ENCODE assay signal across 27 mouse cellular contexts in genomic region chr9:60226679-60227078, GRCm38 (mm10).
DNase-seq lines count a peak whose midpoint lies in the region; ATAC-seq and TF ChIP-seq lines count a peak whose summit lies in the region.
"Had no signal": no experiment of that assay in that cellular context is flagged by ENCODE, and none has a peak within 500 bp of the region (broad histone marks: within the 10 kb centered on the region; RNA-seq: fewer than 3 reads in every experiment).

No protein-coding gene starts in this region.

- no peaks in the 10 kb centered on the region for H3K36me3 ChIP-seq in liver, embryonic 11.5 days (ENCODE audit: control insufficient read depth, insufficient read depth, low read length)
- H3K36me3 ChIP-seq: G1E; heart, embryonic 15.5 days; hindbrain, embryonic 15.5 days; limb, embryonic 12.5 days; liver, embryonic 13.5 days; midbrain, embryonic 12.5 days had no signal

- TF ChIP-seq CTCF in cortical plate, adult 2 months (IDR thresholded peaks at IDR 0.05; ENCODE audit: extremely low read depth, insufficient read depth, low read length) = no peak
- no peak for TF ChIP-seq CTCF in layer of hippocampus, adult 2 months (conservative IDR thresholded peaks at IDR 0.05)

- no peaks in the 10 kb centered on the region for H3K4me1 ChIP-seq in cortical plate, adult 2 months (ENCODE audit: control insufficient read depth, insufficient read depth, low read length)
- H3K4me1 ChIP-seq in liver, embryonic 11.5 days (replicated peaks; ENCODE audit: control insufficient read depth, insufficient read depth, low read length) = no peaks in the 10 kb centered on the region
- H3K4me1 ChIP-seq: heart, embryonic 15.5 days; liver, embryonic 13.5 days had no signal

- no peak for ATAC-seq in liver, embryonic 11.5 days (replicated peaks; ENCODE audit: low FRiP score)
- ATAC-seq: forebrain, embryonic 13.5 days; intestine, embryonic 16.5 days; Patski had no signal

- 0 out of 2 replicates have a peak overlapping the region, but pooled peaks have one; percentile 31 for H3K27ac ChIP-seq in cortical plate, adult 2 months (ENCODE audit: insufficient read depth, low read length)
- peak overlapping the region; percentile 66 for H3K27ac ChIP-seq in layer of hippocampus, adult 2 months
- no peak overlapping the region for H3K27ac ChIP-seq in liver, embryonic 11.5 days (ENCODE audit: low read depth, low read length)
- H3K27ac ChIP-seq: heart, embryonic 15.5 days; hindbrain, embryonic 15.5 days; limb, embryonic 12.5 days; liver, embryonic 13.5 days had no signal

- no peaks in the 10 kb centered on the region for H3K9me3 ChIP-seq in liver, embryonic 11.5 days (ENCODE audit: control insufficient read depth, low read length)
- H3K9me3 ChIP-seq: forebrain, embryonic 13.5 days; G1E; heart, embryonic 15.5 days; hindbrain, embryonic 15.5 days; limb, embryonic 12.5 days; liver, embryonic 13.5 days; midbrain, embryonic 12.5 days had no signal

- no peaks in the 10 kb centered on the region for H3K27me3 ChIP-seq in liver, embryonic 11.5 days (replicated peaks; ENCODE audit: control insufficient read depth, insufficient read depth, low read length)
- H3K27me3 ChIP-seq: CH12.LX; forebrain, embryonic 13.5 days; heart, embryonic 15.5 days; hindbrain, embryonic 15.5 days; limb, embryonic 12.5 days; liver, embryonic 13.5 days; midbrain, embryonic 12.5 days; Patski had no signal

- 88% methylated on average over 4 of the region's 4 CpGs for WGBS in liver, embryonic 11.5 days

- intact Hi-C loops in gastrocnemius, postnatal 14 days (cut with DNase I; ENCODE audit: low total_unique reads) = no loop called here

- TF ChIP-seq POLR2A in cortical plate, adult 2 months (IDR thresholded peaks at IDR 0.05; ENCODE audit: extremely low read depth, insufficient read depth, low read length) = no peak

- H3K4me2 ChIP-seq in liver, embryonic 11.5 days = no peak overlapping the region
- H3K4me2 ChIP-seq: forebrain, embryonic 13.5 days; heart, embryonic 15.5 days; hindbrain, embryonic 15.5 days; limb, embryonic 12.5 days; liver, embryonic 13.5 days; midbrain, embryonic 12.5 days had no signal

- H3K9ac ChIP-seq in liver, embryonic 11.5 days (ENCODE audit: low read depth, low read length) = no peak overlapping the region
- H3K9ac ChIP-seq: forebrain, embryonic 13.5 days; heart, embryonic 15.5 days; hindbrain, embryonic 15.5 days; limb, embryonic 12.5 days; liver, embryonic 13.5 days; midbrain, embryonic 12.5 days had no signal

- DNase-seq in gastrocnemius, postnatal 14 days = peak; percentile 53
- no peak for DNase-seq in gastrocnemius, adult 8-10 months (ENCODE audit: low spot score in 2 of 2)
- DNase-seq in brain, adult 2 months (ENCODE audit: low read depth, low spot score) = peak; percentile 47
- DNase-seq in layer of hippocampus, adult 2 months (ENCODE audit: low spot score in 2 of 2) = peak in 1 of 2 experiments; percentile 25
- no peak for DNase-seq in liver, embryonic 11.5 days (ENCODE audit: low spot score)
- DNase-seq in embryo, embryonic 10.5 days (ENCODE audit: low spot score) = no peak
- no peak for DNase-seq in frontal cortex, postnatal 10 days (ENCODE audit: low spot score in 2 of 2)
- DNase-seq: adrenal gland, adult 2 months; B cell, adult 2 months; cerebellum, adult 18-20 months; embryo, embryonic 11 days; kidney, adult 9 months; kidney, postnatal 14 days; liver, embryonic 13.5 days; lung, adult 2 months; lung, postnatal 14 days had no signal

- no peak overlapping the region for H3K4me3 ChIP-seq in cortical plate, adult 2 months (ENCODE audit: insufficient read depth, low read length)
- H3K4me3 ChIP-seq in layer of hippocampus, adult 2 months = no peak overlapping the region
- no peak overlapping the region for H3K4me3 ChIP-seq in liver, embryonic 11.5 days (ENCODE audit: low read depth, low read length)
- H3K4me3 ChIP-seq: erythroblast, embryonic 14.5 days; forebrain, embryonic 13.5 days; heart, embryonic 15.5 days; hindbrain, embryonic 15.5 days; limb, embryonic 12.5 days; liver, embryonic 13.5 days; midbrain, embryonic 12.5 days had no signal

Comparison
In these comparisons a context has a peak if more than half of its experiments do, and no peak if none do; other contexts are left out.
1. DNase-seq: peak in gastrocnemius, postnatal 14 days (single experiment) and brain, adult 2 months (single experiment); none in gastrocnemius, adult 8-10 months (0 of 2), liver, embryonic 11.5 days (single experiment), embryo, embryonic 10.5 days (single experiment) and frontal cortex, postnatal 10 days (0 of 2).